Mouse (Mus musculus) lung, postnatal 0 days (tissue): ENCODE data around the gene Arhgap5. TPM values are rescaled to one million over a fixed set of nuclear protein-coding genes. Genes with fewer than 3 reads are reported as not detected.
A peak's percentile ranks its signal among the peaks of the same experiment; 100 is the strongest.

Experiments
- ATAC-seq: fragments of 200-750 bp; cut with Nextera tagmentation; 2 replicates; pipeline ENCODE4 v1.8.0; 2017; ENCODE audit warnings: moderate library complexity
- DNase-seq: peaks from one replicate; pipeline ENCODE4 v3.0.0-alpha.2; 2016; ENCODE audit warnings: low spot score
- H3K27ac ChIP-seq: fragments of 300-500 bp; sonication (generic); 2 replicates; pipeline ENCODE4 v1.5.1; 2014; ENCODE audit warnings: antibody characterized with exemption, mild to moderate bottlenecking, low read length, mixed read lengths
- H3K27me3 ChIP-seq: fragments of 300-500 bp; sonication (generic); replicated peaks from 2 replicates; pipeline ENCODE4 v1.6.1; 2014; ENCODE audit warnings: low read length, mixed read lengths; ENCODE audit not compliant: insufficient read depth
- H3K36me3 ChIP-seq: fragments of 300-500 bp; sonication (generic); 2 replicates; pipeline ENCODE4 v1.6.1; 2014; ENCODE audit warnings: low read length, mixed read lengths; ENCODE audit not compliant: insufficient read depth
- H3K4me1 ChIP-seq: fragments of 300-500 bp; sonication (generic); 2 replicates; pipeline ENCODE4 v1.6.1; 2014; ENCODE audit warnings: antibody characterized with exemption, low read depth, low read length, mixed read lengths; ENCODE audit not compliant: insufficient read depth
- H3K4me2 ChIP-seq: fragments of 300-500 bp; sonication (generic); replicated peaks from 2 replicates; pipeline ENCODE4 v1.6.1; 2014; ENCODE audit warnings: low read depth, mild to moderate bottlenecking, low read length, moderate library complexity, mixed read lengths
- H3K4me3 ChIP-seq: fragments of 300-500 bp; sonication (generic); 2 replicates; pipeline ENCODE4 v1.5.1; 2014; ENCODE audit warnings: low read depth, low read length
- H3K9ac ChIP-seq: fragments of 300-500 bp; sonication (generic); replicated peaks from 2 replicates; pipeline ENCODE4 v1.6.1; 2014; ENCODE audit warnings: low read depth, mild to moderate bottlenecking
- H3K9me3 ChIP-seq: fragments of 300-500 bp; sonication (generic); 2 replicates; pipeline ENCODE4 v1.6.1; 2016; ENCODE audit warnings: low read length, mixed read lengths
- CTCF ChIP-seq: IDR thresholded peaks from 2 replicates; pipeline ENCODE4 v1.5.1; 2016; ENCODE audit warnings: antibody characterized with exemption, mild to moderate bottlenecking
- EP300 ChIP-seq: IDR thresholded peaks from 2 replicates; pipeline ENCODE4 v1.6.1; 2016; ENCODE audit warnings: antibody characterized with exemption, mild to moderate bottlenecking, control low read depth
- WGBS: fragments of 180-500 bp; shearing (Covaris S2); extraction: QIAGEN DNeasy Blood & Tissue Kit; methylation state at CpG from one replicate; pipeline ENCODE4 v1.1.7; 2014; 5-methylcytosine and 5-hydroxymethylcytosine counted together
- polyA plus RNA-seq: library from polyadenylated mRNA; unstranded; fragments of >200 nt; fragmentation: Nextera tagmentation; extraction: Ambion mirVana; gene quantifications from 2 replicates; pipeline ENCODE4 v1.2.1, GENCODE M21; 2015

The Arhgap5 gene
- polyA plus RNA-seq, 1 experiment from 2014 or later: 32.1 TPM

DNA sequence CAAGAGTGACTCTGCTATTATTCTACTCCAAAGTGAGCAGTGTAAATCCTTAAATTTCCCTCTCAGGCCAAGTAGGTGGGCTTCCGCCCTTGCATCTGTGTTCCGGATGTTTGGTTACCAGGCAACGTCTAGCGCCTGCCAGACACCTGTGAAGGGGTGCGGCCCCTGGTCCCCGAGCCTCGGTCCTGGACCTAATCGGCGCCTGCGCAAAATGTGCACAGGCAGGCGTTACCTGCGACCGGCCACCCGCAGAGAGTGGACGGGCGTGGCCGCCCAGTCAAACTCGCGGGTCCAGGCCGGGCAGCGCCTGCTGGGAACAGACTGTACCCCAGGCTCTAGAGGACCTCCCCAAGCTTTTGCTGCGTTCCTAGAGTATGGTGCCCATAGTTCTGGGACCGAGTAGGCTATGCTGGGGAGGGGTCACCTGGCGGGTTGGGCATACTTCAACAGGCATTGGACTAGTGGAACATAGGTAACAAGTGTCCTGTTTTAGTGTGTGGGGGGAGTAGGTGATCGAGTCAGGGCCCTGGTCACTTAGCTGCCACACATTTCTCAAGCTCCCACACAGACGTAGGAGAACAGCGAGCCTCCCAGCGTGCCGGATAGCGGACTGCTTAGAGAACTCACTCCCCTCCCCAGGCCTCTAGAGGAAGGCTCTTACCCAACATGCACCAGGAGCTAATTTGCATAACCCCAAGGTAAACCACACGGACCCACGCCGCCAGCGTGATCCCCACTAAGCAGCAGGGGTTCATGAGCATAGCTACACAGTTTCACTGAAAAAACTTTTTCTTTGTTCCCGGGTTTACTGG is 99.3 kb downstream of the Arhgap5 start:
- Histone ChIP-seq H3K4me2 (peak overlapping the region; percentile 72), H3K4me3 (peak overlapping the region; percentile 88), H3K27ac (peak overlapping the region; percentile 95), H3K4me1 (0 out of 2 replicates have a peak, but pooled peaks cover 2% of the 10 kb centered on the region), H3K9me3 (no peaks in the 10 kb centered on the region), H3K27me3 (no peaks in the 10 kb centered on the region), H3K9ac (peak overlapping the region; percentile 89), H3K36me3 (no peaks in the 10 kb centered on the region)
- under 1% methylated on average over 35 of the region's 35 CpGs for WGBS
- ATAC-seq (peak; percentile 89), DNase-seq (peak; percentile 96)
- TF ChIP-seq CTCF (no peak), EP300 (no peak; the same call in none of the 2 replicates)

DNA sequence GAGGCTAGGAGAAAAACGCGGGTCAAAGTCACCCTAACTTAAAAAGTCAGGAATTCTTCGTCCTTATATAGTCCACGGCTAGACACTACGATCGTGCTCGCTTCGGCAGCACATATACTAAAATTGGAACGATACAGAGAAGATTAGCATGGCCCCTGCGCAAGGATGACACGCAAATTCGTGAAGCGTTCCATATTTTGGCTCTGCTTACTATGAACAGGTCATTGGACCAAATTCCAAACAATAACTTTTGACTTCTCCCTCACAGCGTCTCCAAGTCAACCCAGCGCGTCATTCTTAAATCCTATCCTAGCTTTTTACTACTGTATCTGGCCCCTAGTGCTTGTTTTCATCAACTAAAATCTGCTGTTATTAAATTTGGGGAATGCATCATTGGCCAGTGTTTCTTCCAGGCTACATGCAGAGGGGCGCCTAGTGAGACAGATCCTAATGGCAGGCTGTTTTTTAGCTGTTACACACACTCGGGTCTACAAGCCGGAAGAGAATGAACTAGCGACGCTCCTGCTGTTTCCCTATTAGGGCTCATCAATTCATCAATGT is 100.0 kb downstream of the Arhgap5 start:
- WGBS: under 1% methylated on average over 21 of the region's 21 CpGs
- H3K9me3 ChIP-seq: no peaks in the 10 kb centered on the region
- TF ChIP-seq EP300 (0 out of 2 replicates have a peak, but pooled peaks have one; percentile 28), CTCF (no peak; the same call in 1 of the 2 replicates)
- no peaks in the 10 kb centered on the region for H3K27me3 ChIP-seq
- peak; percentile 73 for ATAC-seq
- peak overlapping the region; percentile 72 for H3K4me2 ChIP-seq
- peak overlapping the region; percentile 95 for H3K27ac ChIP-seq
- H3K4me1 ChIP-seq: 0 out of 2 replicates have a peak, but pooled peaks cover 2% of the 10 kb centered on the region
- no peaks in the 10 kb centered on the region for H3K36me3 ChIP-seq
- H3K4me3 ChIP-seq: peak overlapping the region; percentile 88
- peak overlapping the region; percentile 89 for H3K9ac ChIP-seq
- DNase-seq: peak; percentile 81

DNA sequence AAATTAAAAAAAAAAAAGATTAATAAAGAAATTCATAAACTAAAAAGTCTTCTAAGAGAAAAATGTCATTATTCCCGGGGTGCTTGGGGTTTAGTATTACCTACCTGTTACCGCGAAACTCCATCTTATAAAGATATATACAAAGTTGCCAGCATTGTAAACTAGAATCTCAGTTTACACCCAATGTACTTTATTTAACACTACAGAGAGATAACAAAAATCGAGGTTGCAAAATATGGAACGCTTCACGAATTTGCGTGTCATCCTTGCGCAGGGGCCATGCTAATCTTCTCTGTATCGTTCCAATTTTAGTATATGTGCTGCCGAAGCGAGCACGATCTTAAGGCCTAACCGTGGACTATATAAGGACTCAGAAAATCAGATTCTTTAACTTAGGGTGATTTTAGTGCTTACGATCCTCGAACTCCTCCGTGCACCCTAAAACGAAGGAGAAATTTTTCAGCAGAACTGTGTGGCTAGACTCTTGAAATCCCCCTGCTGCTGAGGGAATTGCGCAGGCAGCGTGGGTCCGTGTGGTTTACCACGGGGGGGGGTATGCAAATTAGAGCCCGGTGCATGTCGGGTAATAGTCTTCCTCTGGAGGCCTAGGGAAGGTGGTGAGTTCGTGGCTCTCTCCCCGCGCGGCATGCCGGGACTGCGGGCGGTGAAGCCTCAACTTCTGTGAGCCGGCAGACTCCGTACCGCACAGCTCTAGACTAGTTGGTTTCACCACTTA is 100.7 kb downstream of the Arhgap5 start:
- peak overlapping the region; percentile 72 for H3K4me2 ChIP-seq
- peak overlapping the region; percentile 89 for H3K9ac ChIP-seq
- H3K27me3 ChIP-seq: no peaks in the 10 kb centered on the region
- no peaks in the 10 kb centered on the region for H3K36me3 ChIP-seq
- peak; percentile 96 for DNase-seq
- ATAC-seq: peak; percentile 82
- TF ChIP-seq CTCF (no peak), EP300 (peak; percentile 78)
- H3K4me3 ChIP-seq: peak overlapping the region; percentile 88
- WGBS: under 1% methylated on average over 33 of the region's 33 CpGs
- H3K27ac ChIP-seq: peak overlapping the region; percentile 95
- no peaks in the 10 kb centered on the region for H3K9me3 ChIP-seq
- 0 out of 2 replicates have a peak, but pooled peaks cover 2% of the 10 kb centered on the region for H3K4me1 ChIP-seq

DNA sequence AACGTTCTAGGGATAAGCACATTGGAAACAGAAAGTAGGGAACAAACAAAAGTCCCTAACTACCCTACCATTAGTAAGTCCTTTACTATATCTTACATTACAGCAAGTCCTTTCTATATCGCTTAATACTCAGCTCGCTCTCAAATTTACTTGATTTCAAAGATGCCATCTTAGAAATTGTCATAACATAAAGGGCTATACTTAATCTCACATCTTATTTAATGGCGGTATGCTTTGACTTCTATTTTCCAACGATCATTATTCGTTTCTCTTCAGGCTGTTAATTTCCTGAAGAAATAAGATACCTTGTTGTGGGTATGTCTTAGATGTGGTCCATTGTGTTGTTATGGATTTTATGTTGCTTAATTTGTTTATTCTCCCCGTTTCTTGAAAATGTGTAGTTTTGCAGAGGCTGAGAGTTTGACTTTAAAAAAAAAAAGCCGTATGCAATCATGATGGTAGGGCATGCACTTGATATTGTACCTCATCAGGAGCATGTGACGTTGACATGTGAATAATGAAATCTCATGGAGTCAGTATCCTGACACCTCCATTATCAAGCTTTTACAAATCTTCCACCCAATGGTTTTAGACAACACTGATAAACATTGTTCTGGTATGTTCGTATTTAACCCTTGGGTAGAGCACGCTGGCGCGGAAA is 101.3 kb downstream of the Arhgap5 start:
- Histone ChIP-seq H3K4me3 (peak overlapping the region; percentile 88), H3K27me3 (no peaks in the 10 kb centered on the region), H3K4me1 (0 out of 2 replicates have a peak, but pooled peaks cover 2% of the 10 kb centered on the region), H3K4me2 (peak overlapping the region; percentile 72), H3K9ac (peak overlapping the region; percentile 89; the same call in 1 of the 2 replicates), H3K36me3 (no peaks in the 10 kb centered on the region), H3K27ac (peak overlapping the region; percentile 95), H3K9me3 (no peaks in the 10 kb centered on the region)
- WGBS: 38% methylated on average over 13 of the region's 13 CpGs
- TF ChIP-seq EP300 (no peak), CTCF (no peak)
- no peak for ATAC-seq
- DNase-seq: peak; percentile 32

DNA sequence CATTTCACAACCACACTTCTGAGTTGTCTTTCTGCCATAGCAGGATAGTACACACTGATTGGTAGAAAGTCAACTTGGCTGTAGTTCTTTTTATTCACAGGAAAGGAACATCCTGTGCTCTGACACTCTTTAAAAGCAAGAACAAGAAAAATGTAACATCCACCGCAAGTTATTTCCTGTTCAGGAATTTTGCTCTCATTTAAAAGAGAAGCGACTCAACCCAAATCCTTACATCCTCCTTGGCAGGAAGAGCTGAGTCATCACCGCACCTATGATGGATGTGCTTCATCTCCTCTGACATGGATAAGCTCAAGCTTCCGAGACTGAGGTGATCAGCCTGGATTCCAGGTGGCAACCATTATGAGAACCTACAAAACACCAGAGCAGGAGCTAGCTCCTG is 103.6 kb downstream of the Arhgap5 start:
- no peaks in the 10 kb centered on the region for H3K36me3 ChIP-seq
- TF ChIP-seq EP300 (0 out of 2 replicates have a peak, but pooled peaks have one; percentile 8), CTCF (no peak)
- H3K4me2 ChIP-seq: no peak overlapping the region
- ATAC-seq (no peak), DNase-seq (peak; percentile 44)
- no peak overlapping the region for H3K27ac ChIP-seq
- H3K27me3 ChIP-seq: no peaks in the 10 kb centered on the region
- H3K4me3 ChIP-seq: no peak overlapping the region
- 50% methylated on average over 4 of the region's 4 CpGs for WGBS
- H3K4me1 ChIP-seq: 0 out of 2 replicates have a peak, but pooled peaks cover 2% of the 10 kb centered on the region
- H3K9me3 ChIP-seq: no peaks in the 10 kb centered on the region
- H3K9ac ChIP-seq: no peak overlapping the region
